Mouse (Mus musculus): ENCODE results near the gene Cdhr3.

DNA sequence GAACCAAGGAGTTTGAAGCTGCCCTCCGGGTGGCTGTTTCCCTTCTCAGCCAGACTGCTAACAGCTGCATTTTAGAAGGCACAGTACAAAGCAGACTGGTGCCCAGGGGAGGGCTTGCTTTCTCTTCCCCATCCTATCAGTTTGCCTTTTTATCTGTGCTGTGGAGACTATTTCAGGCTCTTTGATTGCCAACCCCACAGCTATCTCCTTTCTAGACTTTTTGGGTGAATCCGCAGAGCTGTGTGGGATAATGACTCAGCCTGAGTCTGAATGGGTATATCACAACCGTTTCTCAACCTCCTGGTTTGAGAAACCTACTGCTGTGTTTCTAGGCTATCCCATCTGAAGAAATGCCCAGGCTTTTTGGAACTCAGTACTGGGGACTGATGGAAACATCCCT, 27.5 kb downstream of the Cdhr3 start:
- TF ChIP-seq EP300 (IDR thresholded peaks at IDR 0.05; ENCODE audit: low read depth) (no peak), CTCF (IDR thresholded peaks at IDR 0.05; ENCODE audit: low read depth) (no peak)
